Mouse (Mus musculus) megakaryocyte, adult 5-6 weeks (primary cell): ENCODE data around the gene Trim34b. TPM values are rescaled to one million over a fixed set of nuclear protein-coding genes. Genes with fewer than 3 reads are reported as not detected.
"Not testable (repeated sequence)": the region's sequence is repeated elsewhere in the genome, so short reads cannot be mapped to it uniquely, and the experiment has no call there.

Source experiments
- ATAC-seq: 2 replicates; pipeline ENCODE4 v1.8.0; 2016; ENCODE audit warnings: mild to moderate bottlenecking, inconsistent platforms; ENCODE audit not compliant: poor library complexity, severe bottlenecking
- total RNA-seq, 2 experiments: library from RNA; stranded (forward) in 1 of 2; stranded (reverse) in 1 of 2; fragments of 153-499, 151-499 nt in 1 of 2; fragments of 221-1000, 200-1000 nt in 1 of 2; gene quantifications; 2 replicates each; pipeline versions ENCODE4 v1.2.3 to v1.2.4; 2015 to 2017

Trim34b gene
- not detected in 2 replicates for total RNA-seq (2015)
- 0.98 TPM in 1 of 2 replicates, not detected in the other for total RNA-seq (2017)

DNA sequence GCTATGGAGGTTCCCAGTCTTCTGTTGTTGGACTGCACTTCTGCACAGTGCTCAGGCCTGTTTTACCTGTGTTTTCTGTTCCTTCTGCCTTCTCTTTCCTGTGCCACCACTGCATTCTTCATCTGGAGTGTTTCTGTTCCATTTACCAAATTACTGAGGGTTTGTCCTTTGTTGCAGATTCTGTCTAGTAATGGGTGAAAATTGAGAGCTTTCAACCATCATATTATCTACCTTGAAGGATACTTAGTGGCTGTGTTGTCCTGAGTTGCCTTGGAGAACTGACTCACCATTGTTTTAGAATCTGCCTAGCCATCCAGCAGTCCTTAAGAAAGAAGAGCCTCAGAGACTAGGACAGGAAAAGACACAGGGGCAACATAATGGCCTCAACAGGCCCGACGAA, at the start of gene Trim34b:
Gene Trim34b (plus strand): TSS at position 301 of the 400 bp plus-strand sequence.
- not testable (repeated sequence) for ATAC-seq

DNA sequence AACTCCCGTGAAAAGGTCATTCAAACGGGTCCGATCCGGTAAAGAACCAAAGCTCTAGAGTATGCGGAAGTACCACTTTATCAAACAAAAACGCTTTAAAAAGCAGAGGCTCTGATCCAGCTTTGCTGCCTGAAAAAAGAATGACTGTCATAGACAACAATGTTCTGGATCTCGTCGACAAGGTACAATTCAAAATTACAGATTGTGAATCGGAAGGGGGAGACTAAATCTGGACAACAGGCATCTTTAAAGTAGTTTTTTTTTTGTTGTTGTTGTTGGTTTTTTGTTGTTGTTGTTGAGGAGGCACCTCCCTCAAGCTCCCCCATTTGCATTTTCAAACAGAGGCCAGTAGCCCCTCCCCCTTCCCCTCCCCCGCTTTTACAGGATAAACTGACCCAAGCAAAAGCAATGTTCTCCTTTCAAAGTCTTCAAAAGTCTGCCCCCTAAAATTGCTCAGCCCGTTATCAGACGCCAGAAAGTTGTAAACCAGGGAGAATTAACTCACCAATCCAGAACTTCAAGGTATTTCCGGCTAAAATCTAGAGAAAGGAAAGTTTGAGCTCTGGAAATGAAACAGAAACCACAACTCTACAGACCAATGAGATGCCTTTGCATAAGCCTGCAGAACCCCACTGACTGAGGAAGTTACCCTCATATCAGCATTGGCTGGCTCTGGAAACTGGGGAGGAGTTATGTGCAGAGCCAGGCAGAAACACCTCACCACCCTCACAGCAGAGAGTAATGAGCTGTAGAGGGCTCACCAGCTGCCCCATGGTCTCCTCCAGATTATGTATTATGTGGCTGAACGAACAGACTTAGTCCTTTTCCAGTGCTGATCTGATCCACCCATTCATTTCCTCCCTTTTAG, 41.5 kb upstream of the Trim34b start, which contains the start of gene Trim5:
Gene Trim5 (minus strand): TSS at position 519 of the 868 bp plus-strand sequence.
- ATAC-seq = peak; percentile 93

DNA sequence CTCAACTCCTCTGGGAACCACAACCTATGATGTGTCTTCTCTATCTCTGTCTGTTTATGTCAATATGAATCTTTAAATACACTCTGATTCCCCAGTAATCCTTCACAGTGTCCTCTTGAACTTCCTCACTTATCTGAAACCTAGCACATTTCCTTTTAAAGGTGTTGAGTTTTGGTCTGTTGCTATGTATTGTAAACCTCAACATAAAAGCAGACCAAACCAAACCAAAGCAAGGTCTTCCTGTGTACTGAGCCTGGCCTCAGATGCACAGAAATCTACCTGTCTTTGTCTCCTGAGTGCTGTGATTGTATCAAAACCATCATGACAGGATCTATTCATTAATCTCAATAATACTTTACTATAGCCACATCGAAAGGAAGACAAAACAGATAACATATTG, 38.6 kb upstream of the Trim34b start:
- ATAC-seq = no peak

DNA sequence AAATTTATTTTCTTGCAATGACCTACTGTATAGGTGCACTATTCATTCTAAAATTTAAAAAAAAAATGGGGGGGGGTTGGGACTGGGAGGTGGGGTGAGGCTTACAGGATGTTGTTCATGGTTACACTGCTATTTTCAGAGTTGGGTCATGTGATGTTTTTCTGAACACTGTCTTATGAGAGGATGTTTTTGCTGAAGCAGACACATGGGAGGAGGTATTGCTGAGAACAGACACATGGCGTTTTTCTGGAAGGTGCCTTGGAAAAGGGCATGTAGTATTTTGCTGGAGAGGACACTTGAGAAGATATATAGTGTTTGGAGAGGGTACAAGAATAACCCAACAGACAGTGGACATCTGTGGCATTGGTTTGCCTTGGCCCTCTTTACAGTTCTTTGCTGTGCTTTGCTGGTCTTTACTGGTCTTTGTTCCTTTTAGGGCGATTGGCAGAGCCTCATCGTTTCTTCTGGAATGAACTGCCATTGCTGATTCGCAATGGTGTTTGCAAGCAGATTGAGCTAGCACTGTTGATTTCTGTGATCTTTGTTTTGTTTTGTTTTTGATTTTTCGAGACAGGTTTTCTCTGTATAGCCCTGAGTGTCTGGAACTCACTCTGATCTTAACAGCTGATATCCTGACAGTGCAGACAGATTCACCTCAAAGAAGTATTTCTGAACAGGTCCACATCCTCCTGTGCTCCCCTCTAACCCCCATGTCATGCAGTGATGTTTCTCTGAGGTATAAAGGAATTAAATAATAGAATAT, 37.5 kb upstream of the Trim34b start:
- no peak for ATAC-seq

DNA sequence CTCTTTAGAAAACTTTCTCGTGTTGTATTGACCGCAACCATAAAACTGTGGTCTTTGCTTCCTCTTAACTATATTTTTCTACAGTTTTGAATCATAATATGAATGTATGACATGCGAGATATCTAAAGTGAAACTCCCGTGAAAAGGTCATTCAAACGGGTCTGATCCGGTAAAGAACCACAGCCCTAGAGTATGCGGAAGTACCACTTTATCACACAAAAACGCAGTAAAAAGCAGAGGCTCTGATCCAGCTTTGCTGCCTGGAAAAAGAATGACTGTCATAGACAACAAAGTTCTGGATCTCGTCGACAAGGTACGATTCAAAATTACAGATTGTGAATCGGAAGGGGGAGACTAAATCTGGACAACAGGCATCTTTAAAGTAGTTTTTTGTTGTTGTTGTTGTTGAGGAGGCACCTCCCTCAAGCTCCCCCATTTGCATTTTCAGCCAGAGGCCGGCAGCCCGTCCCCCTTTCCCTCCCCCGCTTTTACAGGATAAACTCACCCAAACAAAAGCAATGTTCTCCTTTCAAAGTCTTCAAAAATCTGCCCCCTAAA, 14.4 kb upstream of the Trim34b start:
- peak; percentile 72 for ATAC-seq

DNA sequence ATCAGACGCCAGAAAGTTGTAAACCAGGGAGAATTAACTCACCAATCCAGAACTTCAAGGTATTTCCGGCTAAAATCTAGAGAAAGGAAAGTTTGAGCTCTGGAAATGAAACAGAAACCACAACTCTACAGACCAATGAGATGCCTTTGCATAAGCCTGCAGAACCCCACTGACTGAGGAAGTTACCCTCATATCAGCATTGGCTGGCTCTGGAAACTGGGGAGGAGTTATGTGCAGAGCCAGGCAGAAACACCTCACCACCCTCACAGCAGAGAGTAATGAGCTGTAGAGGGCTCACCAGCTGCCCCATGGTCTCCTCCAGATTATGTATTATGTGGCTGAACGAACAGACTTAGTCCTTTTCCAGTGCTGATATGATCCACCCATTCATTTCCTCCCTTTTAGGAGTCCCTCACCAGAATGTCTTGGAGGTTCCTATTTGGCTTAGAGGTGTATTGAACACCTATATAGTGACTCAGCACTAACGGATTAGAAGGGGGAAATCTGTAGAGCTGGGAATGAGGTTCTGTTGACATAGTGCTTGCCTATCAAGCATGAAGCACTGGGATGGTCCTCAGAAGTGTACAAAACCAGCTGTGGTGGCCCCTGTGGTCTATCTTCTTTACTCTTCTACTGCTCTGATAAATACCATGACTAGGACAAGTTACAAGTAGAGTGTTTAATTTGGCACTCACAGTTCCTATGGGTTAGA, 13.7 kb upstream of the Trim34b start, which contains the start of gene Trim12a:
Gene Trim12a (minus strand): TSS at position 98 of the 712 bp plus-strand sequence.
- peak; percentile 83 for ATAC-seq

DNA sequence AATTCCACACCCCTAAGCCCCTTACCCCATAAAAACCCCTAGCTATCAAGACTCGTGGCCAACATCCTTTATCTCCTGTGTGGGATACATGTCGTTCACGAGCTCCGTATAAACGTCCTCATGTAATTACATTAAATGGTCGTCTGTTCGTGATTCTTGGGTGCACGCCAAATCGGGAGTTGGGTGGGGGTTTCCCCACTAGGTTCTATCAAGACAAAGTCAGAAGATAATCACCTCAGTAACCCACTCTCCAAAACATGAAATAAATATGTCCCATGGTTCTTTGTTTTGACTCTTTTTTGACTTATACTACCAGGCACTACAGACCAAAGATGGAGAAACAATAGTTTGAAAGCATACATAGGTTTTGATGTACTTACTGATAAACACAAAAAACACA, 7.2 kb upstream of the Trim34b start:
- no peak for ATAC-seq

DNA sequence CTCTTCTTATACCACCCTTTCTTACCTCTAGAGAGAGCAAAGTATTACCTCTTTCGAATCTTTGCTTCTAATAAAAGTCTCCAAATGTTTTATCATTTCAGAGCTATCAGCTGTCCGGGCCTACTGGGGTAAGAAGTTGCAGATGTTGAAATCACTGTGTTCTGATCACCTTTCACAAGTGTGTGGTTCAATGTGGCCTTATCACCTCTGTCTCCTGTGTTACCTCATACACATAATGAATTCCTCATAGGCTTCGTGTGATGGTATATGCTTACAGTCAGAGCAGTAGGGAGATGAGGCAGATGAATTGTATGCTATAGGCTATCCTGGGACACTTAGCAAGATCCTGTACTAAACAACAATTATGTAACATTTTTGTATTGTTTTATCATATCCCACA, 6.3 kb downstream of the Trim34b start:
- ATAC-seq = peak; percentile 59

DNA sequence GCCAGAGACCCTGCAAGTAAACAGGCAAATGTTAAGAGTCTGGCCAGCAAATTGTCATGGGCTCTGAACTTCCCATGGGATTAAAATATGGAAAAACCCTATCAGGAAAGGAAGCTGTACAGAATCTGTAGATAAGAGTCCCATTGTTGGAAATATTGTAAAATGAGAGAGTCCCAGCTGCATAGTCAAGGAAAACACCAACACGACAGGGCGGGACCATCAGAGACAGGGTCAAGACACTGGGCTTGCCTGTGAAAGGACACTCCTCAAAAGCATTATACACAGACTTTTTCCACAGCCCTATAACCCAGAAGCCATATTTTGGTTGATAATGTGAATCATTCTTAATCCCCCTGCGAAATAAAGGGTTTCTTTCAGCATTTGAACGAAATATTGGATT, 11.5 kb downstream of the Trim34b start:
- ATAC-seq = not testable (repeated sequence)

DNA sequence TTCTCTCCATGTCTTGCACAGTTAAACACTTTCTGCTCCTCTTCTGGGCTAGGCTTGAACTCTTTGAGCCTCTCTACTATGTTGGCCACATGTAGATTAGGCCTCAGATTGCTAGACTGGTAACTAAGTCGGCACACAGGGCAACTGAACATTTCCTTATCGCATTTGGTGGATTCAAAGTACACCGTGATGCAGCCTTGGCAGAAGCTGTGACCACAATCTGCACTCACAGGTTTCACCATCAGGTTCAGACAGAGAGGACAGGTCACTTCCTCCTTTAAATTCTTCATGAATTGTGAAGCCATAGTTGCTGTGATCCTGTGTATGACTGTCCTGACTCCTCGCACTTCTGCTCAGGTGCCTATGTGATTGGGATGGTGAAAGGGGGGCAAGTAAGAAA, 18.8 kb downstream of the Trim34b start:
- ATAC-seq = peak; percentile 77

DNA sequence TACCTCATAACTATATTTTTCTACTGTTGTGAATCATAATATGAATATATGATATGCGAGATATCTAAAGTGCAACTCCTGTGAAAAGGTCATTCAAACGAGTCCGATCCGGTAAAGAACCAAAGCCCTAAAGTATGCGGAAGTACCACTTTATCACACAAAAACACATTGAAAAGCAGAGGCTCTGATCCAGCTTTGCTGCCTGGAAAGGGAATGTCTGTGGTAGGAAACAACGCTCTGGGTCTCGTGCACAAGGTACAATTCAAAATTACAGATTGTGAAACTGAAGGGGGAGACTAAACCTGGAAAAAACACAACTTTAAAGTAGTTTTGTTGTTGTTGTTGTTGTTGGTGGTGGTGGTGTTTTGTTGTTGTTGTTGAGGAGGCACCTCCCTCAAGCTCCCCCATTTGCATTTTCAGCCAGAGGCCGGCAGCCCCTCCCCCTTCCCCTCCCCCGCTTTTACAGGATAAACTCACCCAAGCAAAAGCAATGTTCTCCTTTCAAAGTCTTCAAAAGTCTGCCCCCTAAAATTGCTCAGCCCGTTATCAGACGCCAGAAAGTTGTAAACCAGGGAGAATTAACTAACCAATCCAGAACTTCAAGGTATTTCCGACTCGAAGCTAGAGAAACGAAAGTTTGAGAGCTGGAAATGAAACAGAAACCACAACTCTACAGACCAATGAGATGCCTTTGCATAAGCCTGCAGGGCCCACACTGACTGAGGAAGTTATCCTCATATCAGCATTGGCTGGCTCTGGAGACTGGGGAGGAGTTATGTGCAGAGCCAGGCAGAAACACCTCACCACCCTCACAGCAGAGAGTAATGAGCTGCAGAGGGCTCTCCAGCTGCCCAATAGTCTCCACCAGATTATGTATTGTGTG, 23.7 kb downstream of the Trim34b start, which contains the start of gene Trim12c:
Gene Trim12c (minus strand): TSS at position 646 of the 883 bp plus-strand sequence.
- peak; percentile 91 for ATAC-seq

DNA sequence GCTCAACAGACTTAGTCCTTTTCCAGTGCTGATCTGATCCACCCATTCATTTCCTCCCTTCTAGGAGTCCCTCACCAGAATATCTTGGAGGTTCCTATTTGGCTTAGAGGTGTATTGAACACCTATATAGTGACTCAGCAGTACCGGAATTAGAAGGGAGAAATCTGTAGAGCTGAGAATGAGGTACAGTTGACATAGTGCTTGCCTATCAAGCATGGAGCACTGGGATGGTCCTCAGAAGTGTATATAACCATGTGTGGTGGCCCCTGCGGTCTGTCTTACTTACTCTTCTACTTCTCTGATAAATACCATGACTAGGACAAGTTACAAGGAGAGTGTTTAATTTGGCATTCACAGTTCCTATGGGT, 24.3 kb downstream of the Trim34b start:
- no peak; the same call in 1 of the 2 replicates for ATAC-seq

DNA sequence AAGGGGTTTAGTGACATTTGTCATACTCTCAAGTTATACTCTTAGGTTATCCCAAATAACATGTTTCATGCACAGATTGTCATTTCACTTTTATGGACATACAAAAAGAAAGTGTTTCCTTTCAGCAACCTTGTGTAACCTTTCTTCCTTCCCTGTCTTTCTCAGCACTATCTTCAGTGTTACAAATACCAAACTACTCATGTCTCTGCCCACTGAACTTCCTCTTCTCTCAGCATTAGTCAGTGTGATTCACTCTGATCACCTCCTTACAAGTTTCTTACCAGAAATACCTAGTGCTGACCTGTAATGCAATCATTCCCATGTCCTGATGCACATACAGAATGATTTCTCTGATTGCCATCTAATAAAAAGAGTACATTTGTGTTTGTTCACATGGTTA, 37.1 kb downstream of the Trim34b start:
- peak; percentile 59 for ATAC-seq

DNA sequence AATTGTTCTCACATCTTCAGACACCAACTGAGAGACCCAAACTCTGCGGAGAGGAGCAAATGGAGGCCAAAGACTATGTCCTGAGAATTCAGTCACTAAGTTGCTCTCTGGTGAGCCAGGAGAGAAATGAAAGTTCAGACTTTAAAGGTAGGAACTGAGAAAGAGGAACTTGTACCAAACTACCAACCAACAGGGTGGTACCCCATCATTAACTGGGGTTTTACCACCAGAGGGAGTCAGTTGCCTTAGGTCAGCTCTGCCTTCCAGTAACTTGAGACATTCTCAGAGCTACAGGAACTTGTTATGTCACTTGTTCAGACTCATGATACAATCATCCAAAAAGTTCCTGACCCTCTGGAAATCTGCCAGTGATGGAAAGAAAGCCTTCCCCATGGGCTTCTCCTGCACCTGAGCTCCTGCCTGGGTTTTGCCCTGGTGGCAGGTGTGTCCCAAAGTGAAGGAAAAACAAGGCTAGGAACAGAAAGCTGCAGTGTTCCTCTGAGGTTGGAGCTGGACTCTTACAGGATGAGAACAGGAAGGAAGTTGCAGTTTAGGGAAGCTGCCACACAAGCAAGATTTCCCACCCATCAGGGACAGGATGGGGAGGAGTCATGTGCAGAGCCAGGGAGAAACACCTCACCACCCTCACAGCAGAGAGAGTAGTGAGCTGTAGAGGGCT, 40.6 kb downstream of the Trim34b start, which contains the start of gene Trim30b:
Gene Trim30b (minus strand): TSS at position 149 of the 679 bp plus-strand sequence.
- peak; percentile 79 for ATAC-seq

Other genes with a start within 250 kb of the Trim34b start
- gene Olfr645, start 244.0 kb upstream of the Trim34b start, total RNA-seq (2015) = not detected in 2 replicates
- not detected in 2 replicates for gene Olfr645, start 244.0 kb upstream of the Trim34b start, total RNA-seq (2017)
- gene Olfr646, start 224.6 kb upstream of the Trim34b start, total RNA-seq (2015) = not detected in 2 replicates
- not detected in 2 replicates for gene Olfr646, start 224.6 kb upstream of the Trim34b start, total RNA-seq (2017)
- not detected in 2 replicates for gene Ubqln5, start 199.6 kb upstream of the Trim34b start, total RNA-seq (2015)
- gene Ubqln5, start 199.6 kb upstream of the Trim34b start, total RNA-seq (2017) = not detected in 2 replicates
- not detected in 2 replicates for gene Olfr643, start 192.1 kb upstream of the Trim34b start, total RNA-seq (2015)
- not detected in 2 replicates for gene Olfr643, start 192.1 kb upstream of the Trim34b start, total RNA-seq (2017)
- not detected in 2 replicates for gene Ubqln3, start 186.2 kb upstream of the Trim34b start, total RNA-seq (2015)
- not detected in 2 replicates for gene Ubqln3, start 186.2 kb upstream of the Trim34b start, total RNA-seq (2017)
- not detected in 2 replicates for gene Ubqlnl, start 178.9 kb upstream of the Trim34b start, total RNA-seq (2015)
- not detected in 2 replicates for gene Ubqlnl, start 178.9 kb upstream of the Trim34b start, total RNA-seq (2017)
- not detected in 2 replicates for gene Olfm5, start 164.6 kb upstream of the Trim34b start, total RNA-seq (2015)
- gene Olfm5, start 164.6 kb upstream of the Trim34b start, total RNA-seq (2017) = not detected in 2 replicates
- gene Olfr648, start 146.1 kb upstream of the Trim34b start, total RNA-seq (2015) = 0.16 and 0.38 TPM in 2 replicates
- gene Olfr648, start 146.1 kb upstream of the Trim34b start, total RNA-seq (2017) = 0.04 TPM in 1 of 2 replicates, not detected in the other
- gene Olfr649, start 133.5 kb upstream of the Trim34b start, total RNA-seq (2015) = not detected in 2 replicates
- not detected in 2 replicates for gene Olfr649, start 133.5 kb upstream of the Trim34b start, total RNA-seq (2017)
- gene Trim6, start 110.7 kb upstream of the Trim34b start, total RNA-seq (2015) = 0.31 and 0.50 TPM in 2 replicates
- gene Trim6, start 110.7 kb upstream of the Trim34b start, total RNA-seq (2017) = 0.70 and 1.9 TPM in 2 replicates
- gene Trim34a, start 85.0 kb upstream of the Trim34b start, total RNA-seq (2015) = 21.2 and 22.8 TPM in 2 replicates
- 26.9 and 31.2 TPM in 2 replicates for gene Trim34a, start 85.0 kb upstream of the Trim34b start, total RNA-seq (2017)
- 12.2 and 13.9 TPM in 2 replicates for gene Trim5, start 41.4 kb upstream of the Trim34b start, total RNA-seq (2015)
- 12.9 and 13.9 TPM in 2 replicates for gene Trim5, start 41.4 kb upstream of the Trim34b start, total RNA-seq (2017)
- gene Trim12a, start 14.0 kb upstream of the Trim34b start, total RNA-seq (2015) = 130 and 137 TPM in 2 replicates
- gene Trim12a, start 14.0 kb upstream of the Trim34b start, total RNA-seq (2017) = 147 and 166 TPM in 2 replicates
- gene Trim12c, start 23.9 kb downstream of the Trim34b start, total RNA-seq (2015) = 32.5 and 36.4 TPM in 2 replicates
- gene Trim12c, start 23.9 kb downstream of the Trim34b start, total RNA-seq (2017) = 51.5 and 51.8 TPM in 2 replicates
- 20.5 and 28.5 TPM in 2 replicates for gene Trim30b, start 40.4 kb downstream of the Trim34b start, total RNA-seq (2015)
- gene Trim30b, start 40.4 kb downstream of the Trim34b start, total RNA-seq (2017) = 18.2 and 23.0 TPM in 2 replicates
- 2.0 and 2.8 TPM in 2 replicates for gene Trim30c, start 71.4 kb downstream of the Trim34b start, total RNA-seq (2015)
- 3.9 and 5.7 TPM in 2 replicates for gene Trim30c, start 71.4 kb downstream of the Trim34b start, total RNA-seq (2017)
- 113 and 121 TPM in 2 replicates for gene Trim30a, start 135.7 kb downstream of the Trim34b start, total RNA-seq (2015)
- 82.3 and 86.1 TPM in 2 replicates for gene Trim30a, start 135.7 kb downstream of the Trim34b start, total RNA-seq (2017)
- 43.3 and 43.8 TPM in 2 replicates for gene Trim30d, start 178.4 kb downstream of the Trim34b start, total RNA-seq (2015)
- gene Trim30d, start 178.4 kb downstream of the Trim34b start, total RNA-seq (2017) = 39.9 and 41.0 TPM in 2 replicates
- gene Olfr651, start 220.7 kb downstream of the Trim34b start, total RNA-seq (2015) = not detected in 2 replicates
- not detected in 2 replicates for gene Olfr651, start 220.7 kb downstream of the Trim34b start, total RNA-seq (2017)
- not detected in 2 replicates for gene Olfr652, start 231.4 kb downstream of the Trim34b start, total RNA-seq (2015)
- not detected in 2 replicates for gene Olfr652, start 231.4 kb downstream of the Trim34b start, total RNA-seq (2017)
- not detected in 2 replicates for gene Olfr653, start 247.8 kb downstream of the Trim34b start, total RNA-seq (2015)
- not detected in 2 replicates for gene Olfr653, start 247.8 kb downstream of the Trim34b start, total RNA-seq (2017)